Mouse (Mus musculus) layer of hippocampus, adult 9-10 months (tissue): ENCODE results near the gene Tstd2.

Experiments used
- DNase-seq: peaks from one replicate; pipeline ENCODE4 v3.0.0; 2022; ENCODE audit warnings: low spot score

Gene Tstd2

DNA sequence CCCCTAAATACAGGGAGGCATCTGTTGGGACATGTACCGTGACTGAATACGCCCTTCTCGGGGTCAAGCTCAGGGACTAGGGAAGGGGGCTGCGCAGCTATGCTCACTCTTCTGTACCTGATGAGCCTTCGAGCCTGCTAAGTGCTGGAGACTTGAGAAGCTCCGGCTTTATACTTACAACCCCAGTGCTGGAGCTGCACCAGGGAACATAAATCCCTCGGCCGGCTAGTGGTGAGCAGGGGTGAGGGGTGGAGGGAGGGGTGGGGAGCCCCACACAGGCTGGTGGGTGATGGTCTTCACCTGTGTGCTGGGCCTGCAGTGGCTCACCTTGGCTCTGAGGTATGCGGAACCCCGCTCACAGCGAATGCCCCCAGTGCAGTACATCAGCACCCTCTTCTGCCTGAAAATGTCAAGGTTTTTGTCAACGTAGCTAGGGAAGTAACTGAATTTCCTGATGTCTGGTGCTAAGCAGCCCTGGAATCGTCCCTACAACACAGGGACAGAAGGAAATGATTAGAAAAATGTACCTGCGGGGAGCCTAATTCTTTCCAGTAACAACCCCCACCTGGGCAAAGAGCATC is 18.9 kb downstream of the Tstd2 start:
- DNase-seq: no peak

- no peak for DNase-seq
Observed at GRCm38 (mm10) chr4:46117536-46117935, 21.0 kb downstream of the Tstd2 start.

- DNase-seq: no peak
Observed at GRCm38 (mm10) chr4:46116544-46117175, 21.8 kb downstream of the Tstd2 start.

DNA sequence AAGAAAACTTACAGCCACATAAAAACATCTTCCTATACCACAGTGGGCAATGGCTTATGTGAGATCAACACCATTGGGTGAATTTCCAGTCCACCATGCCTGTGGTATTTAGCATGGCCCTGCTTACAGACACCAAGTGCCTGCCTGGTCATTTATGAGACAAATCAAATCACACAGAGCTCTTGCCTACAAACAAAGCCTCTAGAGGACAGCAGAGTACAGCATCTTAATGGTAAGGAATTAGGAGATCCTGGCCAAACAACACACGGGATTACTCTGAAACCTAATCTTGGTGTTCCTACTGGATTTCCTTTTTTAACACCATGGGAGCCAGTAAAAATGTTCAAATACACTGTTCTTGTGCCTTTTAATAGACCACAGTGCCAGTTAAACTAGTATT is 23.2 kb downstream of the Tstd2 start:
- DNase-seq: no peak

GRCm38 (mm10) chr4:46111361-46111760 is 27.1 kb downstream of the Tstd2 start:
- no peak for DNase-seq

DNA sequence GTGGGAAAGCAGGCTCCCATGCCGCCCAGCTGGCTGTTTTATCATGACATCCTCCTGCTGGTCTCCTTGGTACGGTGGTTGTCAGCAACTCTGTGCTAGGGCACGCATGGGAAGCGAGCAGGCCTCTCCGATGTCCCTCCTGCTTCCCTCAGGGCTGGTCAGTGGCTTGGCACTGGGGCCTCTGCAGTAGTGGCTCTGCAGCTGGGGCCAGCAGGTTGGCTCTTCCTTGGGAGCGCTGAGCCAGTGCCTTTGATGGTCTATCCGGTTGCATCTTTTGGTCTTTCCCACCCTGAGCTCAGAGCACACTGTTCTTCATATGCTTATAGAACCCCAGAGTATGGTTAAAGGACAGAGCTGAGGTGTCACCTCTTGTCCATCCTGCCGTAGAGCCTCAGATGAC is 28.4 kb downstream of the Tstd2 start:
- no peak for DNase-seq

DNA sequence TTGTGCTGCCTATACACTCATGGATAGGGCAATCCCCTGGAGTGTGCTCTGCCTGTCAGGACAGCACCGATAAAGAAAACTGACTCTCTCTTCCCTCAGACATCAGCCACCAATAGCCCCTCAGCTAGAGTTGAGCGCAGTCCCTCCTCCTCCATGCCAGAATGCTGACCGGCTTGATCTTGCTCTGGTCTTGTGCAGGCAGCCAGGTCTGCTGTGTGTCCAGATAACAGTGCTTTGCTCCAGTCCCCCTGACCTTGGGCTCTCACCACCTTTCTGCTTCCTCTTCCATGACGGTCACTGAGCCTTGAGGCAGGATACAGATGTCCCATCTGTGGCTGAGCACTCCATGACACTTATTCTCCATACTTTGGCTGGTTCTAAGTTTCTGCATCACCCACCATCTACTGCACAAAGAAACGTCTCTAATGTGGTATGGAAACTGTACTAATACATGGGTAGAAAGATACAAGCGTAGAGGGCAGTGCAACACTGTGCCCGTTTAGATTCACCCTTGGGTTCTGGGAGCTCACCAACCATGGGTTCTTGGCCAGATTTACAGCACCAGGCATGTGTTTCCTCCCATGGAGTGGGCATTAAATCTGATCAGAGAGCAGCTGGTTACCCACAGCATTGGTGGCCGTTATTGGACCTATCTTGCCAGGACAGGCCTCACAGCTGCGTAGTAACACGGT is 36.3 kb downstream of the Tstd2 start:
- no peak for DNase-seq

- no peak for DNase-seq
Observed at GRCm38 (mm10) chr4:46101211-46101711, 37.2 kb downstream of the Tstd2 start.

DNA sequence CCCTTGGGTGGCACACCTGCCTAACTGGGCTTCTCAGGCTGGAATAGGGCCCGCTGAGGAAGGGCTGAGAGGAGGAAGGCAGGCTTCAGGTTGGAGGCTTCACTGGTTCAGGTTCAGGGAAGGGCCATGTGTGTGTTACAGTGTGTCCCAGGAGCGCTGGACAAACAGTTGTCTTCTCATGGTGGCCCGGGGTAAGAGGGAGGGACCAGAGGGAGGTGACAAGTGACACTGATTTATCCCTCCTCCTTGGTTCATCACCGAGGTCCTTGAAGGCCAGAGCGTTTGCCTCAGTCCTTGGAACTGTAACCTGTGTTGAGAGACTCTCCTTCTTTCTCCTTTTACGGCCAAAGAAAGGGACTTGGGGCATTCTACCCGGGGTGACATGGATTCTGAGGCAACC is 38.0 kb downstream of the Tstd2 start:
- DNase-seq: no peak

- DNase-seq: no peak
Observed at GRCm38 (mm10) chr4:46099132-46099531, 39.4 kb downstream of the Tstd2 start.

GRCm38 (mm10) chr4:46097591-46097990 is 40.9 kb downstream of the Tstd2 start:
- DNase-seq: no peak

GRCm38 (mm10) chr4:46096546-46096945 is 41.9 kb downstream of the Tstd2 start:
- DNase-seq: no peak

DNA sequence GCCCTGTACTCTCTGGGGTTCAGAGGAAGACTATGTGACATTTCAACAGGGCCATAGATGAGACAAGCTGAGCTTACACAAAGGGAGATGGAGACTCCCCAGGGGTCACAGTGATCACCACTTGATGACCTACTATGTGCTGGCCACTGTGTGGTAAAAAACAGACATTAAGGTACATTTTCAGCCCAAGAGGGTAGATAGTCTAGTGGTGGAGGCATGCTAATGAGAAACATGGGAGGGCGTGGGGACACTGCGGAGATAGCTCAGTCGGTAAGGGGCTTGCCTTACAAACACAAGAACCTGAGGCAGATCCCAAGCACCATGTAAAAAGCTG is 42.7 kb downstream of the Tstd2 start:
- DNase-seq: no peak

DNA sequence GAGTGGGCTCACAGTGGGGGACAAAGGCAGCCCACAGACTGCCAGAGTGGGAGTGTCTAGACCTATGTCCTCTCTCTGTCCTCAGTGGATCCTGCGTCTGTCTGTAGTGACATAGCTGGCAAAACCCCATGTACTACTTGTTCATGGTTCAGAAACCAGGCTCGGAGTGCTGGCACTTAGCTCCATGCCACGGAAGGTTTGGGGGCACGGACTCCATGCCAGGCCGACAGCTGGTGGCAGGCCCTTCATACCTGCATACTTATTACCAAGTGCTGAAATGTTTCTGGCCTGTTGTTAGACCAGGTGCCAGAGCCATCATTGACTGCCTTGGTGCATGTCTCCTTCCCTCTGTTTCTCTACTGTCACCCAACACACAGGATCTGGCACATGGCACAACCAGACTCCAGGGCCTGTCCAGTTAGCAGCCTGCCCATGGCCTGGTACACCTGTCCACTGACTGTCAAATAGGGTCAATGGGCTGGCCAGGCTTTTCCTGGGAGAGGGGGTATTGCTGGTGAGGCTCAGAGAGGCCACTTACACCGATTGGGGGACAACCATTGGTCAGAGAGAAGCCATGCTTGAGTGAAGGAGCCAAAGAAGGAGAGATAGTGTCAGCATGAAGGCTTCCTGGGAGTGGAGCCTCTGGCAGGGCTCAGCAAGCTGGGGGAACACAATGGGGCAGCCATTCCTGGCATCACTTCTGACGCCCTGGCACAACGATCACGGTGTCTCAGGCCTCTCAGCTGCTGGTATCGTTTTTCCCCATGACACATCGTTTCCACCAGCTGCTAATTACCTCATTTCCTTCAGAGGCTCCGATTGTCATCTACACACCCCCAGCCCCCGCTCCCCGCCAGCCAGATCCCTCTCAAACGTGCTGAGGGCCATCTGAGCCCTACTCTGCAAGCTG is 43.3 kb downstream of the Tstd2 start:
- no peak for DNase-seq

DNA sequence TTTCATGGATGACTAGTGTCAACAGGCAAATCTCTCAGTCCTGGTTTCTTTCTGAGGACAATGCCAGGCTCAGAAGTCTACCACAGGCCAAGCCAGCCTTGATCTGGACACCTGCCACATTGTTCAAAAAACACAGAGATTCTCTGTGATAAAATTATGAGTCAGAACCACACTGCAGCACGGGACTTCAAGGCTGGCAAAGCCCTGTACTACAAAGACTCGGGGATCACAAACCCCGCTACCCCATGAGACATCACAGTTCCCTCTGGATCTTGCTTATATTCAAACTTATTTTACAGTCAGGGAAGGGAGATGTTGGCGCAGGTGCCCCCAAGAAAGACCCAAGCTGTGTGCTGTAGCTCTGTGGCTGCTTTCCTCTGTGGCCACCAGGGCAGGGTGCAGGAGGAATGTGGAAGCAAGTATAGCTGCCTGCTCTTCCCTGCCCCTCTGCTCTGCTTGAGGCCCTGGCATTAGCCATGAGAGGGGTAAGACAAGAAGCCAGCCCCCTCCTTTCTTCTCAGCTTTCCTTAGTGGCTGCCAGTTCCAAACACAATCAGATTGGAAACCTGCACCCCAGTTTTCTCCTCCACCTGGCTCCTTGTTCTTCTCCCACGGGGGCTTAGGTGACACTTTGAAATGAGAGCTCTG is 45.9 kb downstream of the Tstd2 start:
- peak; percentile 57 for DNase-seq

DNA sequence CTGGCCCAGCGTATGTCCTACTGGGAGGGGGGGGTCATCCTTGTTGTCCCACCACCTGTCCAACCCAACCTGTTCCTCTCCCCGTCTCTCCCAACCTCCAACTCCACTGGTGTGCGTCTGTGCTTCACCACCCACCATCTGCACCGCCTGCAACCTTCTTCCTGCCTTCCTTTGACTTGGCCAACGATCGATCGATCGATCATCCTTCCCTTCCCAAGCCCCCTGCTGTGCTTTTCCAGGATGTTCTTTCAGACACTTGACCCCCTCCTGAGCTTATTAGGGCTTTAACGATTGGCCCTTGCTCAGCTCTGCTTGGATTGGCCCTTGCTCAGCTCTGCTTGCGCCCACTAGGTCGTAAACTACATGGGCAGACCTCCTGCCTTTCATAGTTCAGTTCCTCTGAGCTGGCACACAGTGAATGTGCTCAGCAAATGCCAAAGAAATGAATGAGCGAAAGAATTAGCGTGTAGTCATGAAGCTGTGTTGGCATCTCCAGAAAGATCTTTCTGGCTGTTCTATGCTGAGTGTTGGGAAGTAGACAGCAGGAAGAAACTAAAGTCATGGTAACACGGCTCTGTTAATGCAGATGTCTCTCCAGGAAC is 48.9 kb downstream of the Tstd2 start:
- no peak for DNase-seq

DNA sequence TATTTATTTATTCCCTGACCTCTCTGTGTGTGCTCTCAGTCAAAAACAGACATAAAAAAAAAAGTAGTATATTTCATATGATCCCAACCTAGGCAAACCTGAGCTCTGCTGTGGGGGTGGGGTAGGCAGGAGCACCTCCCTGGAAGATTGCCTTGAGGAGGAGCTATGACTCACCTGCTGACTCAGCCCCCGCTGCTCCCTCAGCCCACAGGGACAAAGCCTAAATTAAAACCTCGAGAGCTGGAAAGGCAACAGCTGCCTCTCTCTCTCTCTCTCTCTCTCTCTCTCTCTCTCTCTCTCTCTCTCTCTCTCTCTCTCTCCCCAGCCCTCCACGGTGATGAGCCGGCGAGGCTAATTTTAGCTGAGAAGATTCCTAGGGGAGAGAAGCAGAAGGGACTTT is 50.6 kb downstream of the Tstd2 start:
- DNase-seq: no peak

GRCm38 (mm10) chr4:46087427-46087771 is 51.1 kb downstream of the Tstd2 start:
- no peak for DNase-seq

DNA sequence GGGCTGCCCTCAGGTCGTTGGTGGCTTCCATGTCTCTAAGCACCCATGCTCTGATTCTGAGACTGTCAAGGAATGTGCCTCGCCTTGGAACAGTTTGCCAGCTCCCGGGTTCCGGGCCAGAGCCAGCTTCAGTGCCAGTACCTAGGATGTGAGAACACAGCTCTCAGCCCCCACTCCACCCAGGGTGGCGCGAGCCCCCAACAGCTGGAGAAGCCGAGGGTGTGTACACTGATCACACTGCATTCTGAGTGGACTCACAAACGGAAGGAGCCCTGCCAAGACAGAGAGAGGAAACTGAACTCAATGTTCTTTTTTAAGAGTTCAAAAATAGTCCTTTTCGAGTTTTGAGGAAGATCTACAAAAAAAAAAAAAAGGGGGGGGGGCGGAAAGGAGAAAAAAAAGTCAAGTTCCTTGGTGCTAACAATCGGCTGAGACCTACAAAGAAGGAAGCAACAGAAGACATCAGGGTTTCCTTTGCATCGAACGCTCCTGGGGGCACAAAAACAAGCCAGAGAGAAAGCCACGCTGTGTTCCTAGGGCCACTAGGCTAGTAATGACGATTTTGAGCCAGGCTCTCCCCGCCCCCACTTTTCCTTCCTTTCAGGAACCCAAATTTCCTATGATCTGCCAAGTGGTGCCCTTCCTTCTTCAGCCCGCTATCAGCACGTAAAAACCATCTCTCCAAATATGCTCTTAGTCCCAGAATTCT is 51.6 kb downstream of the Tstd2 start:
- DNase-seq: no peak

DNA sequence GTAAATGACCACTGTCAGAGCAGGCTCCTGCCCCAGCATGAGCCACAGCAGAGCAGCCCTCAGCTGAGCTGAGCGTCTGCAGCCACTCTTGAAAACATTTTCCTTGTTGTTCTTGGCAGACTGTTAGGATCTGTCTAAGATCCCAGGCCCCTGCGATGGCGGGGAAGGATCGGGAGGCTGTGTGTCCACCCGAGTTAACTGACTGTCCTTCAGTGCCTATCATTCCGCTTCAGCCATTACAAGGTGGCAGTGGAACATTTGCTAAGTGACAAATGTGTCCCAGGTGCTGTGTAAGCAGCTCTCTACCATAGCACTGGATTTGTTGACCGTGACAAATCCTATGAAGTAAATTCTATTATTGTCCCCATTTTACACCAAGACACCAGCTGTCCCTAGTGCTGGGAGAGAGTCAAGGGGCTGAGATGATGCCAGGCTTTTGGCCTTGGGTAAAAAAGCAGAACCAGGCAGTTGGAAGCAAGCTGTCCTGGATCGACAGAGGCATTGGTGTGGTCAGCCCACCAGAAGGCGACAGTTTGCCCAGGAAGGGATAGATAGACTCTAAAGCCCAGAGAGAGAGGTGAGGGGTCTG is 53.2 kb downstream of the Tstd2 start:
- no peak for DNase-seq
